Mouse (Mus musculus): Measurements from ENCODE around the gene Endou.

- TF ChIP-seq POLR2A (IDR thresholded peaks at IDR 0.05; ENCODE audit: borderline replicate concordance, low read depth, low read length): no peak
- TF ChIP-seq CTCF (IDR thresholded peaks at IDR 0.05; ENCODE audit: low read depth, low read length): no peak
Observed at GRCm38 (mm10) chr15:97745331-97745730, 14.2 kb upstream of the Endou start.

Measured in bone marrow macrophage, adult 2 months (primary cell).